Mouse (Mus musculus) MEL (cell line): ENCODE results near the gene Trp53bp1.

Experiments
- MAX ChIP-seq: IDR thresholded peaks from 2 replicates; pipeline ENCODE4 v1.6.1; 2011; ENCODE audit warnings: low read length, improper control_type of control experiment
- NRF1 ChIP-seq: IDR thresholded peaks from 2 replicates; pipeline ENCODE4 v1.6.1; 2014; ENCODE audit warnings: low read depth, mild to moderate bottlenecking, inconsistent platforms, low read length, improper control_type of control experiment, moderate library complexity; ENCODE audit not compliant: poor library complexity, insufficient read depth, severe bottlenecking
- POLR2AphosphoS2 ChIP-seq: IDR thresholded peaks from 2 replicates; pipeline ENCODE4 v1.6.1; 2011; ENCODE audit warnings: low read length, improper control_type of control experiment
- ZKSCAN1 ChIP-seq: IDR thresholded peaks from 2 replicates; pipeline ENCODE4 v1.6.1; 2012; ENCODE audit warnings: low read depth, mild to moderate bottlenecking, inconsistent platforms, low read length, improper control_type of control experiment, moderate library complexity

DNA sequence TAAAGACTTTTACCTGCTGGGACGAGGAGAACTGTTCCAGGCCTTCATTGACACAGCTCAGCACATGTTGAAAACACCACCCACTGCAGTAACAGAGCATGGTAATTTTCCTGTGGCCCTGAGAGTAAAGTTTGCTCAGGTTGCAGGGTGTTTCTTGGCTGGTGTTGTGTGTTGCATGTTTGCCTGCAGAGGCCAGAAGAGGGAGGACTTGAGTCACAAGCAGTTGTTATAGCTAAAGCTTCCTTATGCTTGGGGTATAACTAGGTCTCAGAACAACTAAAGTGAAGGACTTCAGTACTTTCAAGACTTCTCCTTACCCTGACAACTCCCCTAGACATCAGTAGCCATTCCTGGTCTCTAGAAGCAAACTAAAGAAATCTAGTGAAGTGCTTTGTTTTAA lies 82.7 kb downstream of the Trp53bp1 start:
- TF ChIP-seq MAX, result no peak
- TF ChIP-seq NRF1, result no peak
- no peak for TF ChIP-seq ZKSCAN1
- TF ChIP-seq POLR2AphosphoS2, result no peak
